Mouse (Mus musculus) granulocyte monocyte progenitor cell, adult 5-6 weeks (primary cell): ENCODE data around the gene Popdc2. TPM values are rescaled to one million over a fixed set of nuclear protein-coding genes. Genes with fewer than 3 reads are reported as not detected.

Experiments
- ATAC-seq: replicated peaks from 2 replicates; pipeline ENCODE4 v1.8.0; 2016; ENCODE audit warnings: mild to moderate bottlenecking, moderate TSS enrichment, inconsistent platforms; ENCODE audit not compliant: poor library complexity, severe bottlenecking
- total RNA-seq, 2 experiments: library from RNA; stranded (forward) in 1 of 2; stranded (reverse) in 1 of 2; fragments of 200-712, 200-1000 nt in 1 of 2; fragments of >200 nt in 1 of 2; fragmentation: Nextera tagmentation in 1 of 2; gene quantifications; 2 replicates each; pipeline ENCODE4 v1.2.3; 2014 to 2017

Gene Popdc2
- total RNA-seq, 2 experiments from 2014 or later = not detected

DNA sequence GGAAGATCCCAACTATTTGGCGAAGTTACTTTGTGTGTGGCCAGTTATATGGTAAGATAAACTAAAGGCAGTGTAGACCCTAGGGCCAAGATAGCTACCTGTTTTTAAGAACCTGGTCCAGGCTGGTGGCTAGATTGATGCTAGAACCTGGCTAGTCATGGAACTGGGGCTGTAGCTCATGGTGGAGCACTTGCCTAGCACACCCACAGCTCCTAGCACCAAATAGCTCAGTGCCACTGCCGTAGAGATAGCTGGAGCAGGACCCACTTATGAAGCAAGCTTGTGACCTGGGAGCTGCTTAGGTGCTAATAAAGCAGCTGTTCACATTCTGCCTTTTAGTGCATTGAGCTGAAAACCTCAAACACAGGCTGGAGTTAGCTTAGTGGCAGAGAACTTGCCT, 8.4 kb upstream of the Popdc2 start:
- no peak for ATAC-seq

DNA sequence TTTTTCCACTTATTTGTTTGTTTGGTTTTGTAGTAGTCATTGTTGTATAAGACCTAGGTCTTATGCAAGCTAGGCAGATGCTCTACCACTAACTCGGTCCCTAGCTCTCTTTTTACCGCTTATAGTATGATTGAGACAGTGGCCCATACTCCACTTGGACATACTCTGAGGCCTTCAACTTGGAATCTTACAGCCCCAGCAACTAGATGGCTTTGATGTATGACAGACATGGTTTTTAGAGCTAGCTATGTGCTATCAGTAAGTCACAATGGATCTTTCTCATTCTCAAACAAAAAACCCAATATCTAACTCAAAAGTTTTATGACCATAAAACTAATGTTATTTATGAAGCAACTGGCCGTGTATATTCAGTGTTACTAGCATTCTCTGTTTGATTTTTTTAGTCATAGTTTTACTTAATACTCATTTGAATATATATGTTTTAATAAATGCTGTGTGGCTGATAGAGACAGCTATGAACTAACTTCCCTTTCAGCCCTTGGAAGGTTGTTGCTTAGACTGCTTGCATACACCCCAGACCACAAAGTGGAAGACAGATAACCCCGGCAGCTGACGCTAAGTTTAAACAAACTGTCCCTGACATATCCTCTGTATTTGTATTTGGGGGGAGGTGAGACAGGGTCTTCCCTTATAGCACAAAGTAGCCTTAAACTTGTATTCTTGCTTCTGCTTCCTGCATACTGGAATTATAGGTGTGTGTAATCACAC, 7.7 kb upstream of the Popdc2 start:
- ATAC-seq = no peak

DNA sequence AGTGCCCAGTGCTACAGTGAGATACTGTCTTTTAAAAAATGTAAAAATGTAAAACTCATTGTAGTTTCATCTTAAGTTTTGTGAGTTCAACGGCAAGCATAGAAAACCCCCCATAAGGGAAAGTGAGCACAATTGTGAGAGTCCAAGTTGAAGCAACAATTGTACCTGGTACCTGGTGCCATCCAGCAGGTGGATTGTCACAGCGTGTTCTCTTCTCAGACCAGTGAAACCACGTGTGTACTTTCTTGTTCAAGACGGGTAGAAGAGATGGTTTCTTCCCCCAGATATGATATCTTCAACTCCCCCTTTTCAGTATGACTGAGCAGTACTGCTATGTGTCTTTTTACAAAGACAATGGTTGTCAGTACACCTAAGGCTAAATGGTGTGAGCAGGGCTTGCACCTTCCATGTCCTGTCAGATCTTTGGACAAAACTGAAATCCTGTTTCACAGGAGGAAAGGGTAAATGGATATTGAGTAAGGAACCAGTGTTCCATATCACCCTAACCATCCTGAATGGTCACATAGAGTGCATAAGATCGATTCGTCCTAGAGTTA, 3.7 kb upstream of the Popdc2 start:
- ATAC-seq = no peak

DNA sequence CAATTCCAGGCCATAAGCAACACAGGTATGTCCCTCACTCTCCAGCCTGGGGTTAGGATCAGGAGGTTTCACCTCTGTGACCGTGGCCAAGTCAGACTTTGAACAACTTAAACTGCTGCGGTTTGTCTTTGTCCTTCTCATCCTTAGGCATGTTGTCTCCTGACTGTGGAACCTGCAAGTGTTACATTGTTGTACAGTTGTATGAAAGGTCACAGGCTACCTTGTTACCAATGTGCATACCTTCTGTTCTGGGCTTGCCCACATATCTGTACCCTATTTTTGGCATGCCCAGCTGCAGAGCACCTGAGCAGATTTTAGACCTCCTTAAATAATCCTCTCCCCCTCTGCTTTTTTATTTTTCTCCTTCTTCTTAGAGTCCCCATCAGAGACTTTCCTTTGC, 2.8 kb upstream of the Popdc2 start:
- no peak for ATAC-seq

DNA sequence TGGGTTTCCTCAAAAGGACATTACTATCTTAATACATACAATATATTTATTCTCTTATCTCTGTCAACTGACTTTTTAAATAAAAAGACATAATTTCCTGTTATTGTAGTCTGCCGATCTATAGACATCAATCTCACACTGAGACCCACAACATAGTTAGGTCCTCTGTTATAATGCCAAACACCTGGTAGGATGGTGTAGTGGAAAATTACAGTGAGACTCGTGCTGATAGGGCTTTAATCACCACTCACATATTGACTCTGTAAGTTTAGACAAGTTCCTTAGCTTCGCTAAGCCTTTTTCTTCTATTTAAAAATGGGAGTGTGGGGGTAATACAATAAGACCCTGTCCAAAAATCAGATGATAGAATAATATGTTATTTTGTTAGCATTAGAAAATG, 2.2 kb upstream of the Popdc2 start:
- no peak for ATAC-seq

DNA sequence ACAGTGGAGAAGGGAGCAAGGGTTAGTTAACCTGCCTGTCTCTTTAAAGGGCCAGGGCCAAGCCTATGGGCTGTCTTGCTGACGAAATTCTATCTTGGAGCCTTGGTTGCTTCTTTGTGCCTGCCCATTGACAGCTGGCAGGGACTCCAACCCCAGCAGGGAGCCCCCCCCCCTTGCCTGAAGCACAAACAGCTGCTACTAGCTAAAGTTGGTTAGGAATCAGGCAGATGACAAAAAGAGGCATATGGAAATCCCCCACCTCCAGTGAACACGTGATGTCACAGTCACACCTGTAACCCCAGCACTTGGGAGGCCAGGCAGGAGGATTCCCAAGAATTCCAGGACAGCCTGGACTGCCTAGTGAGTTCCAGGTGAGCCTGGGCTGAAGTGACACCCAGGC, 1.7 kb upstream of the Popdc2 start:
- no peak for ATAC-seq

DNA sequence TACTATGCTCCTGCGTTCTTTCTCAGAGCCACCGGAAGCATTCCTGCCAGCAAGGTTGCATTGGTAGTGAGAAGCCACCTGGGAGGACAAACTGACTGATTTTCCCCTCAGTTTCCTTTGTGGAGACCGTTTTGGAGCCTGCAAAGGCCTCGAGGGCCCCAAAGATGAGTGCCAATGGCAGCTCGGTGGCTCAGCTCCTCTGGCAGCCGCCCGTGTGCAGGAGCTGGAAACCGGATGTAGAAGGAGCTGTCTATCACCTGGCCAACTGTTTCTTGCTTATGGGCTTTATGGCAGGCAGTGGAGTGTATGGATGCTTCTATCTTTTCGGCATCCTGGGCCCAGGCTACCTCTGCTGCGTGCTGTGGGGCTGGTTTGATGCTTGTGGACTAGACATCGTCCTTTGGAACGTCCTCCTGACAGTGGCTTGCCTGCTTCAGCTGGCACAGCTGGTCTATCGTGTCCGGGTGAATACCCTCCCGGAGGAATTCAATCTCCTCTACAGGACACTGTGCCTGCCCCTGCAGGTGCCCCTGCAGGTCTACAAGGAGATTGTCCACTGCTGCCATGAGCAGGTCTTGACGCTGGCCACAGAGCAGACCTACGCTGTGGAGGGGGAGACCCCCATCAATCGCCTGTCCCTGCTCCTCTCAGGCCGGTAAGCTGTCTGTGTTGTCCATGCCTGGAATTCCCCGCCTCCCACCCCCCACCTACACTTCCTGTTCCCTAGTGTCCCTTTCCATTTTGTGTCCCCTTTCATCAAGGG, 665 bp downstream of the Popdc2 start:
- ATAC-seq = no peak

DNA sequence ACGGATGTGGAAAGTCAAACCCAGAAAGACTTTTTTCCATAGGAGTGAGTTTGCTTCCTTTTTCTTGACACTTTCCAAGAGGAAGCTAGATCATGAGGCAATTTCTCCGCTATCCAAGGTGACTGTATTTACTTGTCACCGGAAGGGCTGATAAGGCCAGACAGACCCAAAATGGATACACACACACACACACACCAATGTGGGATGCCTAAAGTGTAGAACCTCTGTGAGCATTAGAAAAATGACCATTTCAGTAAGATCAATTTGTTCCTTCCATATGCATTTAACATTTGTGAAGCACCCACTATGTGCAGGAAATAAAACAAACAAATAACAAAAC, 1.2 kb downstream of the Popdc2 start:
- 0 out of 2 replicates have a peak, but pooled peaks have one; percentile 12 for ATAC-seq

DNA sequence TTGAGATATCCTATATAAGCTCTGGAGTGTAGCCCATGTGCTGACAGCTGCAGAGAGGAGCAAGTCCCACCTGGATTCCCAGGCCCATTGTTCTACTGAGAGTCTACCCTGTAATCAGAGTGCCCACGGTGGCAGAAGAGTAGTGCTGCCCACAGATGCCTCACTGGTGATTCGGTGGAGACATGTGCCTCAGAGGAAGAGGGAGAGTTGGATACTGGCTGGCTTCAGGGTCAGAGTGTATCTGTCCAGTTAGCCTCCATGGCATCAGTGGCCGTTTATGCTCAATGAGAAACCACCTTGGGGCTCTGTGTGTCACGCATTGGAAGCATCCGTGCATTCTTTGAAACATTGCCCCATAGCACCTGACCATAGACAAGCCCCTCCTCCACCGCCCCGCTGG, 1.6 kb downstream of the Popdc2 start:
- no peak for ATAC-seq

DNA sequence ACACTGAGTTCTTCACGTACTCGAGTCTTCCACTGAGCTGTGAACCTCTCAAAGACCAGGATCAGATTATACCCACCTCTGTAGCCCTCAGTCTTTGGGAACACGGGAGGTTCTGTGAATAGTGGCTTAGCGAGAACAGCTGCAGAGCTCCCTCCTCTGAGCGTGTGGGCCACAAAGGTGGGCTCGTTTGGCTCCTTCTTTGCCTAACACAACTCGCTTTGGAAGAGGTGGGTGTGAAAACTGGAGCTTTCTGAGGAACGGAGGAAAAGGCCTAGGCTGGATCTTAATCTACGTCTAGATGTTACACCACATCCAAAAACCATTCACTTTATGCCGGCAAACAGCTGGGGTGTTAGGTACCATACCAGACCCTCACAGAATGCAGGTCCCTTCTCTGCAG, 3.4 kb downstream of the Popdc2 start:
- no peak for ATAC-seq

DNA sequence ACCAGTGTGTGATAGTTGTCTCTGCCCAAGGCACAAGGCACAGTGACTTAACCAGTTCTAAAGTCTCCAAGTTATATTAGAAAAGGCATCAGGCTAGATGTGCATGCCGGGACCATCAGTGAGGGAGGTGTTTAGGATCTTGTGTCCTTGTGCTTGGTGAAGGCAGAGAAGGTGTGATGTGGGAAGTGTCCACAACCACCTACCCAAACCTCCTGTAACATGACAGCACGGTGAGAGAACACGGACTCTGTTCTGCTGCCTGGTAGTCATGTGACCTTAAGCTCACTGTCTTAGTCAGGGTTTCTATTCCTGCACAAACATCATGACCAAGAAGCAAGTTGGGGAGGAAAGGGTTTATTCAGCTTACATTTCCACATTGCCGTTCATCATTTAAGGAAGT, 4.2 kb downstream of the Popdc2 start:
- ATAC-seq = no peak

DNA sequence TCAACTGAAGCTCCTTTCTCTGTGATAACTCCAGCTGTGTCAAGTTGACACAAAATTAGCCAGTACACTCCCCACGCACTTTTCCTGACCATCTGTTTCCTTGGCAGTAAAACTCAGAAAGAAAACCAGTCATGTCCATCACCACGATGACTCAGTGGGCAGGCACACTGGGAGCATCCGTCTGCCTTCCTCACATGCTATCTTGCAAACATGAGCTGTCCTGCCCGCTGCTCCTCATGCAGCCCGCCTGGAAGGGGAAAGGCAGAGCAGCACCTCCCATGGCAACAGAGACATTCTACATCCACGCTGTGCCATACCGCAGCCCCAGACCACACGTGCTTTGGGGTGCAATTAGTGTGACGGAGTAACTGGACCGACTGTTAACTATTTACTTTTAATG, 6.3 kb downstream of the Popdc2 start:
- no peak for ATAC-seq

DNA sequence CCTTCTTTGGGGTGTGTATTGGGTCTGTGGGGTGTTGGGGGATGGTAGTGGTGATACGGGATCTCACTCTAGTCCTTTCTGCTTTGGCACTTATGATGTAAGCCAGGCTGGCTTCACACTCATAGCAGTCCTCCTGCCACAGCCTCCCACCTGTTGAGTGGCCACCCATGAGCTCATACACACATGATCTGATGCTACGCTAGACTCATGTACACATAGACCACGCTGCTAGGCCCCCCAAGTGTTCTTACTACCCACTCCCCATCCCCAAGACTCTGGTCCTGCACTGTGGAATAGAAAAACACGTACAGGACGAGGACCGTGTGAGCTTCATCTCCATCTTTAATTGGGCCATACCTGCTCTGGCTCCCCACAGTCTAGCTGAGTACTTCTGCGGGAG, 7.0 kb downstream of the Popdc2 start:
- no peak for ATAC-seq

DNA sequence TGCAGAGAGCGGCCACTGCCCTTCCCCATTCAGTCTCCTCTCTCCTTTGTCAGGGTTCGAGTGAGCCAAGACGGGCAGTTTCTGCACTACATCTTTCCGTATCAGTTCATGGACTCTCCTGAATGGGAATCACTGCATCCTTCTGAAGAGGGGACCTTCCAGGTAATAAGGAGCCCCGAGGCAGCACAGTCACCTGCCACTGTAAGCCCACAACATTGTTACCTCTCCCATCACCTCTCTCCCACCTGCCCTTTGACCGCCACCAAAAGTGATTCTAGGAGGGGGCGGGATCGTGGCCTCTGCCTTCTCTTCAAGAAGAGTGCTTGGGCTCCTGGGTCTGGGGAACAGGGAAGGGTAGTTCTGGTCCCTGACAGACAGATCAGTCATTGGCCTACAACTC, 7.4 kb downstream of the Popdc2 start:
- ATAC-seq = no peak

DNA sequence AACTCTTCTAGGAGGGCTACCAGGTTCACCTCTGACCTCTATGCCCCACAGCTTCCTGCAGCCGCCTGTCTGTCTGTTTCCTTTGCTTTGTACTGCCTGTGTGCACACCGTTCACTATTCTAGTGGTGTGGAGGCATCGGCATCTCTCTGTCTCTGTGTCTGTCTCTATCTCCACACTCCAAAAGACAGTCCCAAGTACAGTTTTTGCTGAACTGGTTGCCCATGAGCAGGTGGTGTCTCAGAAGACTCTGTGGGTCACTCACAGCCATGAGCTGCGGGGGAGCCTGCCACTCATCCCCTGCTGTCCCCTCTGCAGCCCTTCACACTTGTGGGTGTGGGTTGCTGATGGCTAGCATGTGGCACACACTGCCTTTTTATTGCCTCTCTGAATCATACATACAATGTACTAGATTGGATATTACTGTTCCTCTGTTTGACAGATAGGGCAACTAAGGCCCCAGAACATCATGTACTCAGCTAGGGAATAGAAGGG, 8.0 kb downstream of the Popdc2 start:
- ATAC-seq = no peak

DNA sequence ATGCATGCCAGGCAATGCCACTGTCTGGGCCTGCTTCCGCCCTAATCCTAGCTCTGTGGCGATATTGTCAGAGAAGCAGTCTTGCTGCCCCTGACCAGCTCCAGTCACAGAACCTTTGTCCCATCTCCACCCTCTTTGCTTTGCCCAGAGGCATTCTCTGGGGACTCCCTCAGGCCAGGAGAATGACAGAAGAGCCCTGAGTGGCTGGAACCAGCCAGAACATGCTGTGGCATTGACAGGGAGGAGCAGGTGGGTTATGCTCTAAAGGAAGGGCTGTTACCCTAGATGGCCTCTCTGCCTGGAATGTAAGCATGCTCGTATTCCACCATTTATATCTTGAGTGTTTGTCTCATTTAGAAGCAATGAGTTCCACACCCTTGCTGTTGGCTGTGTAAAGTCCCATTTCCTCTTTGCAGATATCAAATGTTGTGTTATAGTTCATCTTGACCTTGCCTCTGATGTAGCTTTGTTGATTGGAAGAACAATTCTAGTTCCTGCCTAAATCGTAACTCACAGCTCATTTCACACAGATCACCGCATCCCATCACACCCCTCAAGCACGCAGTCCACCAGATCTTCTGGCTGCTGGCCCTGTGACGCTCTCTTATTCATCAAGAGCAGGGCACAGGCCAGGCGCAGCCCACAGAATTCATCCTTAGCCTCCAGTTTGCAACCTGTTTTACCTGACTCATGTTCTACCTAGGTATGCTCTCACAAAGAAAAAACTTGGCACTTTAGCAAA, 8.8 kb downstream of the Popdc2 start:
- ATAC-seq = no peak

DNA sequence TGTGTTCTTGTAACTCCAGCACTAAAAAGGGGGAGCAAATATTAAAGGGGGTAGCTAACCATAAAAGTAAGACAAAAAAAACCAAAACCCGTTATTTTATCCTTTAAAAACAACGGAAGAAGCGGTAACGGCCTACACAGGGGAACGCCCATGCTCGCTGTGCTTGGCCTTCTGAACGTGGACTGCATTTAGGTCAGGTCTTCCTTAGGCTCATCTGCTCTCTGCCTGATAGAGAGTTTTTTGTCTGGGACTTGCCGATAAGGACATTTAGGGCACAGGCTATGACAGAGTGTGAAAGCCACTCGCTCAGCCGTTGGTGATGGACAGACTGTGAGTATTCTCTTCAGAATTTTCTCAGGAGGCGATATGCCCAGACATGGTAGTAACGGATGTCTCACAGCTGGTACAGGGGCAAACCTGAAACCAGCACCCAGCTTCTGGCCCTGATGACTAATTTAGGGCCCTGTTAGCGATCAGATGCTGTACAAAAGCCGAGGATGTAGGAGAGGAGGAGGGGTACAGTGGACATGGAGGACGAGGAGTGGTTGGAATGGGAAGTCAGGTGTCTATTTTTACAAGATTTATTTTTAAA, 9.8 kb downstream of the Popdc2 start:
- ATAC-seq = no peak

DNA sequence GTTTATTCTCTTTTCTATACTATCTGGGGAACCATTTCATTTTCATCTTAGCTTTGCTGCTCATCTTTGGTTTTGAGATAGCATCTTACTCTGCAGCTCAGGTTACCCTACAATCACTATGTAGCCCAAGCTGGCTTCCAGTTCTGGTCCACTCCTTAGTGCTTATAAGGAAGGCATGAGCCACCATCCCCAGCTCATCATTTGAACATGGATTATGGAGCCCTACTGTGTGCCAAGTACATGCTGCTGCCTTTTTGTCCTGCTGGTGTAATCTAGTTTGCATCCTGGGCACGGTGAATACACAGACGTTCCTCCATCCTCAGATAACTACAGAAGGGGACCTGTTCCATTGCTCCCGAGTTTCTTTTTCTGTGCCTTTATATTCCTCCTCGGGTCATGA, 10.9 kb downstream of the Popdc2 start:
- no peak for ATAC-seq

DNA sequence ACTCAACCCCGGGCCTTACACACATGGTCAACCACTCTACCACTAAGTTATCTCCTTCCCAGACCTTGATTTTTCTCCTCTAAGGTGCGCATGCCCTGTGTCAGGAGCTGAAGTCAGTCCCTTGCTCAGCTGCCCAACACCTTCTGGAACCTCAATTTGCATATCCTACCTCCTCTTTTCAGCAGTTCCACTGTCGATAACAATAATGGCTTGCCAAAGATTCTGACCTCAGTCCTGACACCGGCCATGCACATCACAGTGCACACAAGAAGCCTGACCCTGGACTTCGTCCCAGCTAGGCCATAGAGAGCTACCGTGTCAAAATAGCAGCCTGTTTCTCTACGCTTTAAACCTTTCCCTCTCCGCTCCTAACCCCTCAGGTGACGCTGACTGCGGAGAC, 11.4 kb downstream of the Popdc2 start:
- ATAC-seq = no peak

DNA sequence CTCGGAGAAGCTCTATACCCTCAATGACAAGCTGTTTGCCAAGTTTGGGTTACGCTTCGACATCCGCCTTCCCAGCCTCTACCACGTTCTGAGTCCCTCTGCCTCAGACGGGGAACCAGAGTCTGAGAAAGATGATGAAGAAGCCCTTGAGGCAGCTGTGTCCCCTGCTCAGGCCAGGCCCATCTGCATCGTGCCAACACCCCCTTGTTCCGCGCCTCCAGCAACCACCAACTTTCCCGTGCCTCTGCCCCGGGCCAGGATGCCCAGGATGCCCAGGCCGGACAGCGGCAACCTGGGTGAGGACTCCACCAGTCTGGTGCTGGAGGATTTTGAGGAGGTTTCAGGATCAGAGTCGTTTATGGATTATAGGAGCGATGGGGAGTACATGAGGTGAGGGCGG, 11.9 kb downstream of the Popdc2 start:
- no peak for ATAC-seq
